Mouse (Mus musculus): ENCODE data around the gene Itih5.

GRCm38 (mm10) chr2:10119276-10119675 is 34.1 kb upstream of the Itih5 start:
- TF ChIP-seq CTCF (IDR thresholded peaks at IDR 0.05; ENCODE audit: insufficient read depth, low read depth, low read length): no peak
- TF ChIP-seq POLR2A (IDR thresholded peaks at IDR 0.05; ENCODE audit: insufficient read depth, low read depth, low read length): no peak

Measured in olfactory bulb, adult 2 months (tissue).